Mouse (Mus musculus): ENCODE data around the gene Aspdh. TPM values are rescaled to one million over a fixed set of nuclear protein-coding genes. Genes with fewer than 3 reads are reported as not detected.

Aspdh gene
- total and polyA plus RNA-seq, 3 experiments = 1.3 to 2.4 (median 1.5) TPM

DNA sequence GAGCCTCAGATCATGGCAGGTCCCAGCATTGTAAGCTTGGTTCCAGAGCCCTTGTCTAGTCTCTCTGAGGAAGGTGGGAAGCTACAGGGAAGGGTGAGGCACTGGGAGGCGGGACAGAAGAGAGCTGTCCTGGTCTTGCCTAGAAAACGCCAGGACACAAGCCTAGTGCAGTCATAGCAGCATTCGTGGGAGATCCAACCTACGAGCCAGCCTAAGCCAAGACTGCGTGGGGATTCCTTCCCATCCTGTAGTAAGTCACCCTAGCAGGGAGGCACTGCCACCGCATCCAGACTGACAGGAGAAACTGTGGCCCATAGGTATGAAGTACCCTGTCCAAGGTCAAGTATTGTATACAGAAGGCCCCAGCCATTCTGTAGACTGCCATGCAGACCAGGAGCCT lies 32.6 kb upstream of the Aspdh start:
- Histone ChIP-seq H3K79me2 (replicated peaks; ENCODE audit: control insufficient read depth, insufficient read depth, low read length) (no peaks in the 10 kb centered on the region), H3K4me1 (ENCODE audit: control insufficient read depth, insufficient read depth, low read length) (no peaks in the 10 kb centered on the region), H3K27me3 (ENCODE audit: control insufficient read depth, insufficient read depth, low read length) (peaks cover 9% of the 10 kb centered on the region), H3K36me3 (ENCODE audit: control insufficient read depth, insufficient read depth, low read length) (no peaks in the 10 kb centered on the region), H3K9ac (ENCODE audit: low read depth, low read length) (no peak overlapping the region), H3K27ac (no peak overlapping the region), H3K4me3 (no peak overlapping the region)
- no peak for DNase-seq
- intact Hi-C loops (cut with DNase I) = no loop called here
- WGBS = 71% methylated on average over 6 of the region's 6 CpGs
- TF ChIP-seq POLR2A (IDR thresholded peaks at IDR 0.05; ENCODE audit: insufficient read depth, low read depth, low read length) (no peak), CTCF (IDR thresholded peaks at IDR 0.05) (no peak), EP300 (IDR thresholded peaks at IDR 0.05; ENCODE audit: insufficient read depth, low read depth, low read length) (no peak)

DNA sequence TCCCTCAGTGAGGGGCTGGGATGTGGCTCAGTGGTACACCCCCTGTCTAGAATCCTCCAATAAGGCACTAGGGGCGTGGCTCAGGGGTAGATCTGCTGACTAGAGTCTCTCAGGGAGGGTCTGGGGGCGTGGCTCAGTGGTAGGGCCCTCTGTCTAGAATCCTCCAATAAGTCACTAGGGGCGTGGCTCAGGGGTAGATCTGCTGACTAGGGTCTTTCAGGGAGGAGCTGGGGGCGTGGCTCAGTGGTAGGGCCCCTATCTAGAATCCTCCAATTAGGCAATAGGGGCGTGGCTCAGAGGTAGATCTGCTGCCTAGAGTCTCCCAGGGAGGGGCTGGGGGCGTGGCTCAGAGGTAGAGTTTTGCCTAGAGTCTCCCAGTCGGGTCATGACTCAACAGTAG lies 31.8 kb upstream of the Aspdh start:
- no peak overlapping the region for H3K9ac ChIP-seq (ENCODE audit: low read depth, low read length)
- H3K36me3 ChIP-seq (ENCODE audit: control insufficient read depth, insufficient read depth, low read length) = no peaks in the 10 kb centered on the region
- TF ChIP-seq EP300 (IDR thresholded peaks at IDR 0.05; ENCODE audit: insufficient read depth, low read depth, low read length) = no peak
- no peak for TF ChIP-seq POLR2A (IDR thresholded peaks at IDR 0.05; ENCODE audit: insufficient read depth, low read depth, low read length)
- 9% methylated on average over 7 of the region's 7 CpGs for WGBS
- no peak overlapping the region for H3K4me3 ChIP-seq
- H3K27ac ChIP-seq = no peak overlapping the region
- no peaks in the 10 kb centered on the region for H3K79me2 ChIP-seq (replicated peaks; ENCODE audit: control insufficient read depth, insufficient read depth, low read length)
- no peaks in the 10 kb centered on the region for H3K4me1 ChIP-seq (ENCODE audit: control insufficient read depth, insufficient read depth, low read length)
- intact Hi-C loops (cut with DNase I) = no loop called here
- DNase-seq = no peak
- peaks cover 7% of the 10 kb centered on the region; the same call in 1 of the 2 replicates for H3K27me3 ChIP-seq (ENCODE audit: control insufficient read depth, insufficient read depth, low read length)

DNA sequence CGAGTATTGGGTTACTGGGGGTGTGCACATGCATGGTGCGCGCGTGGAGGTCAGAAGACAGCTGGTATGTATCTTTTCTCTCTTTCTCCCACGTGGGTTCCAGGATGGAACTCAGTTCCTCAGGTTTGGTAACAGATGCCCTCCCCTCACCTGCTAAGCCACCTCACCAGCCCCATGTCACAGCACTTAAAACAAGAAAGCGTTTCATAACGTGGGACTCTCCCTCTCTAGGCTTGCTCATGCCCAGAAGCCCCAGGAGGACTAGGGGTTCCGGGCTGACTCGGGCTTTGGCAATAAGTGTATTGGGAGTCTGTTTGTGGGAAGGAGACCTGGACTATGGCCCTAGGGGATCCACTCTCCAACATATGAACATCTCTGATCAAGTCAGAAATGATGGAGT lies 31.1 kb upstream of the Aspdh start:
- TF ChIP-seq POLR2A (IDR thresholded peaks at IDR 0.05; ENCODE audit: insufficient read depth, low read depth, low read length) = no peak
- no peak for TF ChIP-seq CTCF (IDR thresholded peaks at IDR 0.05)
- TF ChIP-seq EP300 (IDR thresholded peaks at IDR 0.05; ENCODE audit: insufficient read depth, low read depth, low read length) = no peak
- Histone ChIP-seq H3K27ac (no peak overlapping the region), H3K27me3 (ENCODE audit: control insufficient read depth, insufficient read depth, low read length) (peaks cover 5% of the 10 kb centered on the region; the same call in 1 of the 2 replicates), H3K4me1 (ENCODE audit: control insufficient read depth, insufficient read depth, low read length) (no peaks in the 10 kb centered on the region), H3K36me3 (ENCODE audit: control insufficient read depth, insufficient read depth, low read length) (no peaks in the 10 kb centered on the region), H3K9ac (ENCODE audit: low read depth, low read length) (no peak overlapping the region), H3K79me2 (replicated peaks; ENCODE audit: control insufficient read depth, insufficient read depth, low read length) (no peaks in the 10 kb centered on the region), H3K4me3 (no peak overlapping the region)
- no peak for DNase-seq
- 68% methylated on average over 9 of the region's 9 CpGs for WGBS
- intact Hi-C loops (cut with DNase I) = no loop called here

DNA sequence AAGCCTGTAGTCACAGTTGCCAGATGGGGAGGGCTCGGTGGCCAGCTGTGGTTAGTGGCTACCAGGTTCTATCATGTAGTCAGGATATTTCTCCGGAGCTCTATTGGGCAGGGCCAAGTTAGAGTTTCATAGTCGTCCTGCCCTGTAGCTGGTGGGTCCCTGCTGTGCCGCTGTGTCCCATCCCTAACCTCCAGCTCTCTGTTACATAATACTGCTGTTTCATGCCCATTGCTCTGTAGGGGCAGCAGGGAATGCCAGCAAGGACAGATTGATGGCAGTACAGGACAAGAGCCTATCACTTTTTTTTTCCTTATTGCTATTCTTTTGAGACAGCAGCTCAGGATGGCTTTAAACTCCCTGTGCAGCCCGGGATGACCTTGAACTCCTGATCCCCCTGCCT lies 29.4 kb upstream of the Aspdh start:
- no peaks in the 10 kb centered on the region for H3K79me2 ChIP-seq (replicated peaks; ENCODE audit: control insufficient read depth, insufficient read depth, low read length)
- WGBS = 67% methylated on average over 5 of the region's 5 CpGs
- no peak overlapping the region for H3K27ac ChIP-seq
- H3K27me3 ChIP-seq (ENCODE audit: control insufficient read depth, insufficient read depth, low read length) = no peaks in the 10 kb centered on the region
- no peaks in the 10 kb centered on the region for H3K36me3 ChIP-seq (ENCODE audit: control insufficient read depth, insufficient read depth, low read length)
- no peak overlapping the region for H3K9ac ChIP-seq (ENCODE audit: low read depth, low read length)
- intact Hi-C loops (cut with DNase I) = no loop called here
- TF ChIP-seq CTCF (IDR thresholded peaks at IDR 0.05) (no peak), EP300 (IDR thresholded peaks at IDR 0.05; ENCODE audit: insufficient read depth, low read depth, low read length) (no peak), POLR2A (IDR thresholded peaks at IDR 0.05; ENCODE audit: insufficient read depth, low read depth, low read length) (no peak)
- no peak for DNase-seq
- H3K4me1 ChIP-seq (ENCODE audit: control insufficient read depth, insufficient read depth, low read length) = no peaks in the 10 kb centered on the region
- no peak overlapping the region for H3K4me3 ChIP-seq

DNA sequence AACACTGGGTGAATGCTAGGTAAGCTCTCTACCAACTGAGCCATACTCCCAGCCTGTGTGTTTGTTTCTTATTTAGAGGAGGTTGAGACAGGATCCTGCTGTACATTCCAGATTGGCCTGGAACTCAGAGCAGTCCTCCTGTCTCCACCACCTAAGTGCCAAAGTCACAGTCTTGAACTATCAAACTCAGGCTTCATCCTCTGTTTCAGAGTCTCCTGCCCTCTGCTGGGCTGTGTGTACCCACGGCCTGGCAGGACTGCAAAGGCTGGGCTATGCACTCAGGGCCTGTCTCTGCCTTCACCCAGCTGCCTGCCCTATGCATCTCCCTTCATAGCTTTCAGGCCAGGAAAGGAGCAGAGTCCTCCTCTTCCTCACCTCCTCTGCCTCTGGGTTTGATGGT lies 28.9 kb upstream of the Aspdh start:
- peak; percentile 28 for TF ChIP-seq CTCF (IDR thresholded peaks at IDR 0.05)
- TF ChIP-seq EP300 (IDR thresholded peaks at IDR 0.05; ENCODE audit: insufficient read depth, low read depth, low read length) = no peak
- no peak for TF ChIP-seq POLR2A (IDR thresholded peaks at IDR 0.05; ENCODE audit: insufficient read depth, low read depth, low read length)
- Histone ChIP-seq H3K4me3 (no peak overlapping the region), H3K27me3 (ENCODE audit: control insufficient read depth, insufficient read depth, low read length) (no peaks in the 10 kb centered on the region), H3K27ac (no peak overlapping the region), H3K9ac (ENCODE audit: low read depth, low read length) (no peak overlapping the region), H3K4me1 (ENCODE audit: control insufficient read depth, insufficient read depth, low read length) (no peaks in the 10 kb centered on the region), H3K36me3 (ENCODE audit: control insufficient read depth, insufficient read depth, low read length) (no peaks in the 10 kb centered on the region), H3K79me2 (replicated peaks; ENCODE audit: control insufficient read depth, insufficient read depth, low read length) (no peaks in the 10 kb centered on the region)
- no peak for DNase-seq
- WGBS = 21% methylated on average over 1 of the region's 1 CpGs
- intact Hi-C loops (cut with DNase I) = no loop called here

DNA sequence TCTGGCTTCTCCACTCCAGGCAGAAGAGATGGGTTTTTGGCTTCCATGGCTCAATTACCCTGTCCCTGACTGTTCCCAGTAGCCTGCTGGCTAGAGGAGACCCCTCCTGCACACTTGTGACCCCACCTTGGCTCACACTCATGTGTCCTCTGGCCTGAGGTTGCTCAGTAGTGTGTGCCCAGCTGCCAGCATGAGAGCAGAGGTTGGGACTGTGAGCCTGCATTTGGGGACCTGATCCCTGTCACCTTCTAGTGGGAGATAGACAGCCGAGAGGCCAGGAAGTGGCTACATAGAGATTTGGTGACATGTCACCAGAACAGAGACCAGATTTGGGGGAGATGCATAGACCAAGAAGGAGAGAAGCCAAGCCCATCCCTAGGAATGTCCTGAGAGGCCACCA lies 28.0 kb upstream of the Aspdh start:
- Histone ChIP-seq H3K36me3 (ENCODE audit: control insufficient read depth, insufficient read depth, low read length) (no peaks in the 10 kb centered on the region), H3K27ac (no peak overlapping the region), H3K27me3 (ENCODE audit: control insufficient read depth, insufficient read depth, low read length) (peaks cover 2% of the 10 kb centered on the region; the same call in 1 of the 2 replicates), H3K9ac (ENCODE audit: low read depth, low read length) (no peak overlapping the region), H3K4me3 (no peak overlapping the region), H3K79me2 (replicated peaks; ENCODE audit: control insufficient read depth, insufficient read depth, low read length) (no peaks in the 10 kb centered on the region), H3K4me1 (ENCODE audit: control insufficient read depth, insufficient read depth, low read length) (no peaks in the 10 kb centered on the region)
- intact Hi-C loops (cut with DNase I) = no loop called here
- no peak for TF ChIP-seq EP300 (IDR thresholded peaks at IDR 0.05; ENCODE audit: insufficient read depth, low read depth, low read length)
- TF ChIP-seq CTCF (IDR thresholded peaks at IDR 0.05) = no peak
- no peak for TF ChIP-seq POLR2A (IDR thresholded peaks at IDR 0.05; ENCODE audit: insufficient read depth, low read depth, low read length)
- WGBS = 48% methylated on average over 1 of the region's 1 CpGs
- DNase-seq = no peak

Data from heart, adult 2 months (tissue).